Mouse (Mus musculus) cerebellum, adult 11 months (tissue): ENCODE results near the gene Ccna1.

Experiments
- DNase-seq: peaks from one replicate; pipeline ENCODE4 v3.0.0; 2022

Ccna1 gene

GRCm38 (mm10) chr3:55055038-55055746 is at the start of gene Ccna1:
Gene Ccna1 (minus strand): TSS chr3:55055501.
- peak; percentile 17 for DNase-seq

GRCm38 (mm10) chr3:55101092-55101491 is 45.8 kb upstream of the Ccna1 start:
- DNase-seq: no peak

DNA sequence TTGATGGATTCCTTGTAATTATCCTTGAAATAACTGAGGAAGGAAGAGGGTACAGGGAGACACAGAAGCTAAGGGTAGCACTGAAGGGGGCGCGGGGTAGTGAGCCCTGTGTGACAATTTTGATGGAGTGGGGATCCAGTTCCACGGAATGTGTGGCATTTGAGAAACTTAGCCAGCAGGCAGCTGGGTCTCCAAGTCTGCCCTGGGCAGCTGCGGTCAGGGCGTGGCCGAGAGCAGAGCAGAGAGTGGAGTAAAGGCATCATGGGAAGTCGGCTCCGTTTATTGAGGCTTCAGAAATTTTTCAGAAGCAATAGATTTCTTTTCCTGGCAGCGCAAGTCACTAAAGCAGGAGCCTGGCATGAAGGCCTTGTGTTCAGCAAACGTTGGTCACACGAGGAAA is 43.7 kb upstream of the Ccna1 start:
- DNase-seq: no peak

DNA sequence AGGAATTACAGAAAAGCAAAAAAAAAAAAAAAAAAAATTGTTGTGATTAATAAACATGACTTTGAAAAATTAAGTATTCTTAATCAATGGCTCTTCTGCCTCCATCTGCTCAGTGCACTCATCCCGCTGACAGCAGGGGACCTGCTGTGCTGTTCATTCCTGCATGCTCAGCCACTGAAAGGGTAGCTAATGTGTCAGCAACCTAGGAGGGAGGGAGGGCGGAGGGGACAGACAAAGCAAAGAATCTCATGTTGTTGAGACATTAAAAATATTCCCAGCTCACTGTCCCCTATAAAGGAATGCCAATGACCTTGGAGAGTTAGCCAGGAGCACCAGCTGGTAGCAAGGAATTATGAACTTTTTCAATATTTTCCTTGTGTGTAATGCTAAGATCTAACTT is 42.7 kb upstream of the Ccna1 start:
- no peak for DNase-seq

DNA sequence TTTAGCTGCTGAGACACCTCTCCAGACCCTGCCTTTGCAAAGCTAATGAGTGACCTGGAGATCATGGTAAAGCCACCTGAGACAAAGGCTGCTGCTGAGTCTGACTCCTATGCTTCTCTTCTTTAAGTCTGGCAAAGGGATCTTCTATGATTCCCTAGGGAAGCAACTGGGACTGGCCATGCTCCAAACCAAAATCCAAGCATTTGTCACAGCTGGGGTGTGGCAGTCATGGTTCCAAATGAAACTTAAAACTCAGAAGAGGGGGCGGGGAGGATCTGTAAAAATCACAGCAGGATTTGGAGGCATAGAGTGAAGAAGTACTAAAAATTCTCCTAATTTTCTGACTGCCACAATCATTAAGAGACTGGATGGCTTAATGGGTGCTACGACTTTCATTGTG is 41.9 kb upstream of the Ccna1 start:
- no peak for DNase-seq

- no peak for DNase-seq
Observed at GRCm38 (mm10) chr3:55096655-55097005, 41.3 kb upstream of the Ccna1 start.

DNA sequence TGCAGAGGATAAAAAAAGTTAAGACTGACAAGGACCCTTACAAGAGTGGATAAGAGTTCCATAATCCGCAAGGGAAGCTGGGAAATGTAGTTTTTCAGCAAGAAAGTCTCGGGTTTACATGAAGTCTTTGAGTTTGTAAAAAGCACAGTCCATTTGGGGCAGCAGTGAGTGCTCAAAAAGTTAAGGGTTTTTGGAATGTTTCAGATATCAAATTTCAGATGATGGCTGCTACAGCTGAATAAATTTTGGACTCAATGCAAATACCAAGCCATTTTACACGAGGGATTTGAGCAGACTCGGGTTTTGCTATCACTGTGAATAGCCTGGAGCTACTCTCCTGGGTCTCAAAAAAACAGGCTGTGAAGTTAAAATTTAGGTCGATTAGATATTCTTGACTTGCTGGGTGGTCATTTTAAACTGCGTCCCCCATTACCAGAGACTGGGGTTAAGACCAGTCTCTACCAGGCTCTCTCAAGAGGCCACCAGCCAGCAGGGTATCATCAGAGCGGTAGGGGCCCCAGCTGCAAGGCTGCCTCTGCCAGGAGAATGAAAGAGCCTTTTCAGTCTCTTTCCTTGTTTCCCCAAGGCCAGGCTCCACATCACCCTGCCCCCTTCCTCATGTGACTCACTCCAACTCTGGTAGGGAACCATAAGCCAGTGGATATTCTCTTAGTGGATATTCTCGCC is 40.8 kb upstream of the Ccna1 start:
- DNase-seq: no peak

GRCm38 (mm10) chr3:55093161-55093560 is 37.9 kb upstream of the Ccna1 start:
- DNase-seq: no peak

DNA sequence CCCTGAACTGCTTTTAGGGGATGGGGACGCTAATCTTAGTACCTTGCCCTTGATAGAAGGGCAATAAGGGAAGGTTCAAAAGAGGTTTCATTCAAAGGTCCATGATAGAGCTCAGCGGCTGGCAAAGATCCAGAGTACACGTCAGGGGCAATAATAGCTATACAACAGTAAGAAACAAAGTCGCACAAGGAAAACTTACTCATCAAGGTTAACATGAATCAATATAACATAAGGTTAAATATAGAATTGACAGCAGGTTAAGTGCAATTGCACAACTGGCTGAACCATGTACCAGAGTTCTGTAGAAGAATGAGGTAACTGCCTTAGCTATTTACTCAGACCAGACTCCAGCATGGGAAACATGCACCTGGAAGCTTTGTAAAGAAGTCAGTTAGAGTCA is 34.0 kb upstream of the Ccna1 start:
- no peak for DNase-seq

GRCm38 (mm10) chr3:55088843-55089242 is 33.5 kb upstream of the Ccna1 start:
- no peak for DNase-seq

DNA sequence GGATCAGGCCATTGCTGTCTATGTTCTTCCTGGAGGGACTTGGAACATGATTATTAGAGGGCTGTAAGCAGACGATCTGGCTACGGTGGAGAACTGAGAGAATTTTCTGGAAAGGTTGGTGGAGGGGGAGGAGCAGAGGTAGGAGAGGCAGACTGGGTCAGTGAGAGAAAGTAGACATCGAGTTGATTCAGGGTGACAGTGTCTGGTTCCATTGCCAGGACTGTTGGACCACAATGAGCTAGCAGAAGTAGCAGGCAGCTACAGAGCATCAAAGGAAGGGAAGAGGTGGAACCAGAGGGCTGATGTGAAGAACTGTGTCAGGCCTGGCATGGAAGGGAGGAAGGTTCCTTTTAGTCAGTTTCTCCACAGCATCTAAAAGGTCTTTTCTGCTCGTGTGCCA is 33.1 kb upstream of the Ccna1 start:
- no peak for DNase-seq

GRCm38 (mm10) chr3:55087360-55087759 is 32.1 kb upstream of the Ccna1 start:
- no peak for DNase-seq

DNA sequence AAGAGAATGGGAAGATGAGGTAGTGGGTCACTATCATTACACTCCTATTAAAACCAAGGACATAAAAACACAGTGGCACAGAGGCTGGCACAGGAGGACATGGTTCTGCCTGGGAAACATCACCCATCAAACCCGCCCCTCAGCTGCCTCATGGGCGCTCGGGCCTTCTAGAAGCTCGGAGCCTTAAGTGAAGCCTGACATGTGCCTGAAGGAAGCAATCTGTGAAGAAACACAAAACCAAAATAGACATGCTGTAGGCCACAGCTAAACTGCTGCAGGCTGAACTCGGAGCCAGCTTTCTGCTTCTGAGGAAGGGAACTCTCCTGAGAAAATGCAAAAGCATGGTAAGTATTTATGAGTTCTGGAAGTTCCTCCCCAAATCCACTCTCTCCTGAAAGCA is 31.6 kb upstream of the Ccna1 start:
- no peak for DNase-seq

- DNase-seq: peak; percentile 19
Observed at GRCm38 (mm10) chr3:55085716-55086115, 30.4 kb upstream of the Ccna1 start.

DNA sequence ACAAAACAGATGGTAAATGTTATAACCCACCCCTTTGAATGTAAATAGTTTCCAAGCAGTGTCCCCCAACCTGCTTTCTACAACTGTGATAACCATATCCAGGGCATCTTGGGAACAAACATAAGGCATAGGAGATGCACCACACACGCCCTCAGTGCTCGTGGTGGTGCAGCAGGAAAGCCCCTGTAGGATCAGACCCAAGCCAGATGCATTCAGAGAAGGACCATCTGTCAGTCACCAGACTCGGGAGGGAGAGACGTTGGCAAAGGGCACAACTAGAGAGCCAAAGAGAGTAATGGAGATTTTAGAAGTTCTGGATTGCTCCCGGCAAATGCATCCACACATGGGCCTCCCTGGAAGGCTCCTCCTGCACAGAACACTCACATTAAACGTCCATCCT is 29.5 kb upstream of the Ccna1 start:
- DNase-seq: no peak

DNA sequence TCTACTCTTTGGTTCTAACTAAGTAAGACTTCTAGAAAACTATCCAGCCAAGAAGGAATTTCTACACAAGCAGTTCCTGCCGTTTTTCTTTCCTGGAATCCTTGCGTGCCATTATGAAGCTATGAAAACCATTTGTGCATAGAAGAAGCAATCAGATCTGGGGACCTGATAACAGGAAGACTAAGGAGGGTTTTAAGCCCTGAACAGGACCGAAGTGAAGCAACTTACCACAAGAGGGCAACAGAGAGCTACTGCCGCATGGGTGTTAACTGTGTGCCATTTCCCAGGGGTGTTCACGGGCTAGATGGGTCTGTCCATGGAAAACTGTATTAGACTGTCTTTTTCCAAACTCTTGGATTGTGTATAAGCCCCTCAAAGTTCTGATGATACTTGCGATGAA is 24.8 kb upstream of the Ccna1 start:
- DNase-seq: peak; percentile 57

DNA sequence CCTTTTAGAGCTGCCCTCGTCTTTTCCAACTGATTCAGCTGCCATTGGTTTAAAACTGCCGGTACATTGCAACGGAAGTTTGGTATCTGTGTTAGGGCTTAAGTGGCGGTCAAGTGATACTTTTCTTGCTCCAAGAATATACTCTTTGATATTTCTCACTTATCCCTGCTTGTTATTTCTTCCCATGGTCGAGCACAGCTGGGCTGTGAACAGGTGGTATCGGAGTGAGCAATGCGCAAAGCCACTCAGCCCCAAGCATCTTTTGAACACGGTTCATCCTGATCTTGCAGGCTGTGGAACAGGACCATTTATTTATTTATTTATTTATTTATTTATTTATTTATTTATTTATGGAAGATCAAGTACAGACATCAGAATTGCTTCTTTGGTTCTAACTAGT is 24.3 kb upstream of the Ccna1 start:
- no peak for DNase-seq

DNA sequence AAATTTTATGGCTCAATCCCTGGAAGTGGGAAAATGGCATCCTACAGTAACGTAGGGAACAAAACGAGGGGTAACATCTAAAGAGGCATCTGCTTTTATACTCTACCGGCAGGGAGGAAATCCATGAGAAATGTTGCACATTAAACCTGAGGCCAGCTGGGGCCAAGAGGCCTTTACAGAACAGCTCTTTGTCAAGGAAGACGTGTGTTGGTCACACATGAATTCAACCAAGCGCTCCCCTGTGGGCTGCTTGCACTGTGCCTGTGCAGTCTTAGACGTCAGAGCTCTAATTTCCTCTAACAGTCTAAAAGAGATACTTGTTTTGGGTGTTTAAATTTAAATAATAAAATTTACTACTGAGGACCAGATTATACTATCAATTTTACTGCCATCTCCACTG is 22.9 kb upstream of the Ccna1 start:
- DNase-seq: no peak

DNA sequence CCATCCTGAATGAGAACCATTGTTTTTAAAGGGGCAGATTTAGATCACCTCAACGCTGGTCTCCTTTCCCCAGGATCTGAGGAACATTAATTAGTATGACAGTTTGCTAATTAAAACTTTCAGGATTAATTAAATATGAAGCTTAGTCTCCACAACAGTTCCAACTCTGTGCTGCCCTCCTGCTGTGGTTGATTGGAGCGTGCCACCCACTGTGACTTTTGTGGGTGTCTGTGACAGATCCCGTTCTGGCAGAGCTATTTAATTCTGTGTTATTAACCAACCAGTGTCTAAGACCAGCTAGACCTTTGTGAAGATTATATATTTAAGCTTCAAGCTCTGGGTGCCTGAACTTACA is 20.0 kb upstream of the Ccna1 start:
- DNase-seq: no peak

DNA sequence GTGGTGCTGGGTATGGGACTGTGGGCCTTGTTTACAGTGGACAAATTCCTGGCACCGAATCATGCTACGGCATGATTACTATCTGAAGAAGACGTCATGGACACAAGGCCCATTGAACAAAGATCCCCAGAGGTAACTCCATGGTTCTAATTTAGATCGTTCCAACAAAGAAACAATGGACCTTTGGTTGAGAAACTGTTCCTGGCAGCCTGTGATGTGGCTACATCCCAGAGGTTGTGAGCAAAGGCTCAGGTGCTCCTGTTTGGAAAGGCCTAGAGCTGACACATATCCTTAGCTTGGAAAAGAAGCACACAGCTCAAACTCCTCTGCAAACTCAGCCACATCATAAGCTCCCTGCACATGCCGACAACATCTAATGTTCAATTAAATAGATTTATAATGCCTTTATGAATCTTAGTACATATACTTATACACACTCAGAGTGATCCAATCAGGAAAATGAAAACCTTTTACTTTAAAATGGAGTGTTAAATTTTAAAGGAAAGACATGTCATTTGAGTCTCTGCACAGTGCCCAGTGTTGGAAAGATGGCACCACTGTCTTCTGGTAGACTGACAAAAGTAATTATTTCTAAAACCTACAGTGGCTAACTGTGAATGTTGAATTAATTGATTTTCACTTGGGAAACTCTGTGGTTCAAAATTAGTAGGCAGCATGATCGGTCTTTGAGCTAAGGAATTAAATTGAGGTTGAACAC is 19.4 kb upstream of the Ccna1 start:
- DNase-seq: no peak

- DNase-seq: no peak
Observed at GRCm38 (mm10) chr3:55067791-55068434, 12.6 kb upstream of the Ccna1 start.

- no peak for DNase-seq
Observed at GRCm38 (mm10) chr3:55066666-55067023, 11.3 kb upstream of the Ccna1 start.

GRCm38 (mm10) chr3:55065738-55066665 is 10.7 kb upstream of the Ccna1 start:
- DNase-seq: no peak
